Mouse (Mus musculus): ENCODE measurements around the gene Mmab.

DNA sequence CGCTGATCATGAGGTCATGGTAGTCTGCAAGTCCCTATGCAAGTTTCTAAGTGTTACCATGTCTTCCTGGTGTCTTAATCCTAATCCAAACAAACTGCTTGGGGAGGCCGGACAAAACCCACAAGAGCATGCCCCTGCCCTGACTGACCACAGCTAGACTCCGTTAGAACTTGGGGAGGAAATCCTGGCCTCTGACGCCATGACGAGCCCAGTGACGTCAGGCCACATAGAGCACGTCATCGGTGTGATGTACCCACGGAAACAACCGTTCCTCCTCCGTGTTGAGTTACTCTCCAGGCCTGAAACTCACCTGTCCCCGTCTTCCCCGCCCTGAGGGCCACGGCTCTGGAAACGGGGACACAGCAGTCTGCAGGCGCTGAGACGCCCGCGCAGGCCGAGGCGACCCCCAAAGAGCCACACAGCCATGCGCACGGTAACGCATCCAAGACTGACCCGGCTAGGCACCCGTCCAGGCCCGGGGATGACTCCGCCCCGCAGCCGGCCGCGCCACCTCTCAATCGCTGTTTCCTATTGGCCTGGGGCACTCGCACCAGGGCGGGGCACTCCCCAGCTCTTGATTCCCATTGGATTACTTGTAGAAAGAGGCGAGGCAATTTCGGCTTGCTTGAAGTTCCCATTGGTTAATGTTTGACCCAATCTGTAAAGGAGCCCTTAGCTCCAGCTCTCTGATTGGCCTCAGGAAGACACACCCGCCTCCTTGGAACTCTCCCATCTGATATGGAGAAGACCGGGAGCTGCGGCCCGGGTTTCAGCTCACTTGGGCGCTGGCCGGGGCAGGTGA, at the start of gene Mmab, which contains the start of gene Mvk:
- no peak for TF ChIP-seq CTCF (conservative IDR thresholded peaks at IDR 0.05; ENCODE audit: insufficient read depth, insufficient read length, low read depth, low read length)
- TF ChIP-seq POLR2A (IDR thresholded peaks at IDR 0.05; ENCODE audit: low read depth, low read length) = no peak
